Mouse (Mus musculus) cerebellum, adult 2 months (tissue): ENCODE measurements around the gene Tbc1d5.

ENCODE experiments used
- CTCF ChIP-seq: fragments of 200-500 bp; IDR thresholded peaks from 2 replicates; pipeline ENCODE4 v1.5.1; 2011; ENCODE audit warnings: low read depth, mild to moderate bottlenecking, control low read depth, low read length, moderate library complexity, borderline replicate concordance; ENCODE audit not compliant: insufficient read depth
- POLR2A ChIP-seq: fragments of 200-500 bp; IDR thresholded peaks from 2 replicates; pipeline ENCODE4 v1.6.1; 2011; ENCODE audit warnings: low read length, control low read depth, borderline replicate concordance; ENCODE audit not compliant: insufficient read depth

DNA sequence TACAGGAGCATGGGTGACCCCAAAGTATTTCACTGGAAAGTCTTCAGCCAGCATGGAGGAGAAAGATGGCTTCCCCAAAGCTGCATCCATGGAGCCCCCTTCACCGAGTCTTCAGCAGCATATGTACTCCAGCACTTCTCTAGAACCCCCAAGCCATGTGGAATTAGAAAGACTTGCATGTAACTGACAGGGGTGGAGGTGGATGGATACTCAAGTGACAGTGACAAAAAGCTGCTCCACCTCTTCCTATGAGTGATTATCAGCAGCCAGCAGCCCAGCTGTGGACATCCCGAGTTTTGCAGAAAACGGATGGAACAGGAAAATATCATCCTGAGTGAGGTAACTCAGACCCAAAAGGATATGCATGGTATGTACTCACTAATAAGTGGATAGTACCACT, 311.9 kb downstream of the Tbc1d5 start:
- TF ChIP-seq POLR2A = no peak
- no peak for TF ChIP-seq CTCF
